Mouse (Mus musculus) gastrocnemius, postnatal 25 days (tissue): ENCODE data around the gene Cetn3. TPM values are rescaled to one million over a fixed set of nuclear protein-coding genes. Genes with fewer than 3 reads are reported as not detected.

Source experiments
- DNase-seq: peaks from one replicate; pipeline ENCODE4 v3.0.0; 2022
- total RNA-seq, 2 experiments: library from RNA; stranded (reverse); gene quantifications; 1 replicate in 1 of 2; 2 replicates in 1 of 2; pipeline ENCODE4 v1.2.3; 2021

The Cetn3 gene
- total RNA-seq, 2 experiments from 2014 or later = 28.8 to 32.8 TPM

- DNase-seq = no peak
Observed at GRCm38 (mm10) chr13:81822750-81823149, 39.9 kb downstream of the Cetn3 start.

DNA sequence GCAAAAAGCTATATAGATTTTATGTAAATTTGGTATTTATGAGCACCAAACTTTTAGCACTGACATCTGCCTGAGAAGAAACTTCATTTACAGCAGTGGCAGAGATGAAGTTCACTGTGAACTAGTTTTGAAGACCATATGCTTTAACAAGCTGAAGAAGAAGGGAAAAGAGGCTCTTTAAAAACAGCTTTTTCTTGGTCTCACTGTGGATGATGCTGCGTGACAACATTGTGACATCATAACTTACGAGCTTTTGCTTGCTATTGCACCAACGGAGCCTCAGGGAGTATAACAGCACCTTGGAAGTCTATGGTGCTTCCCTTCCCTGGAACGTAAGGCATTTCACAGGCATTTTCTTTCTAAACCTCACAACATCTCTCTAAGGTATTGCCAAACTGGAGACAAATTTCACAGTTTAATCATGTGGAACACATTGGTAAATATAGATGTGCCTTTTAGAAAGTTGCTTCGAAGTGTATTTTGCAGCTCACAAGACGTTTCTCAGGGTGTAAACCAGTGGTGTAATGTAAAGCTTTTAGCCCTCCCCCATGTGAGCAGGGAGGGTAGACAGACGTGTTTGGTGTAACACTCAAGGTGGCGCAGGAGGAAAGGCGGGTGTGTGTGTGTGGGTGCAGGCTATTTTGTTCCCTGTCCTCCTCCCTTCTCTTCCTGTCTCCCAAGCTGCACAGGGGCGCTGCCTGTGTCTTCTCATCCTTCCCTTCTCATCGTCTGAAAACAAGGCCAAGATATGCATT lies 41.9 kb downstream of the Cetn3 start:
- no peak for DNase-seq

- no peak for DNase-seq
Observed at GRCm38 (mm10) chr13:81828486-81828885, 45.6 kb downstream of the Cetn3 start.

DNA sequence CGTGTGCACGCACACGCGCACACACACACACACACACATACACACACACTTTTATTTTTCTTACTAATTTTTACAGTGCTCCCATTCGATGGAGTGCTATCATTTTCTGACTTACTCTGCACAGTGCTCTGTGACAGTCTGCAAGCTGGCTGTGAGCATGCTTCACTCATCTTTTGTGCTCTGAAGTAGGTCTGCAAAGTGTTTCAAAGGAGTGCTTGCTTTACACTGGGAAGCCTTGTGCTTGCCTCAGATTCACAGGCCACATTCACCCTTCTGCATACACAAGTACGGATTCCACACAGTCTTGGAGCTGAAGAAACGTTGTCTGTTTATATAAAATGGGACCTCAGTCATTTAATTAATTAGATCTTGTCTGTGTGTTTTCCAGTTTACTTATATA lies 49.0 kb downstream of the Cetn3 start:
- no peak for DNase-seq

DNA sequence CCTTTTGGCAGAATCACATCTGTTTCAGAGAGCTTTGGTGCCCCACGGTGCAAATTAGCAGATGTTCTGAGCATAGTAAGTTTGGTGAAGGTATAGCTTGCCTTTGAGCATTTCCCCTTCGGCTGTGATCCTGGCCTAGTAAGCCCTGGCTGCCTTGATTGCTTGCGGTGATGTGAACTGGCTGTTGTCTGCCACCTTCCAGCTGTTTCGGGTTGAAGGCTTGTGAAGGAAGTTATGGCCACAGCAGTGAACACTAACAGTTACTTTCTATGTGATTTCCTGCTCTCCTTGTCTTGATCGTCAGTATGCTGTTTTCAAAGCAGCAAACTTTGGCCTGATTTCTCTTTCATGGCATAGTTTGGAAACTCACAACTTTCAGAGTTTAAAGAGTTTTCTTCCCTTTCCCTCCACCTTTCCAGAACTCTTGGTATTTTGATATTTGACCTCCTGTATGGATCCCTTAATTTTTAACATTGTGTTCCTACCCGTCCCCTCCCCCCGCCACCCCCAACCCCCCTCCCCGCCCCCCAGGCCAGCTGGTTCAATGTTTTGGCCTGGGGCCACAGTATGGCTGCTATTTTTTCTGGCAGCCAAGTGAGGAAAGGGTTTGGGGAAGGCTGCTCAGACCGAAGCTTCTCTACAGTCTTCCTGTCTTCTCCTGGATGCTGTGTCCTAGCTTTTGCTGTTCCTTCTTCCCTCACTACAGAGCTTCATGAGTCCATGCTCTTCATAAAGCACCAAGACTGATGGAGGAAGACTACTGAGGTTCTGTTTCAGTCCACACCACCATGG lies 53.7 kb downstream of the Cetn3 start:
- no peak for DNase-seq

- no peak for DNase-seq
Observed at GRCm38 (mm10) chr13:81838016-81838415, 55.1 kb downstream of the Cetn3 start.

GRCm38 (mm10) chr13:81838948-81839347 lies 56.1 kb downstream of the Cetn3 start:
- DNase-seq = no peak

GRCm38 (mm10) chr13:81840246-81840645 lies 57.4 kb downstream of the Cetn3 start:
- DNase-seq = no peak

GRCm38 (mm10) chr13:81840646-81841045 lies 57.8 kb downstream of the Cetn3 start:
- no peak for DNase-seq

GRCm38 (mm10) chr13:81842278-81842677 lies 59.4 kb downstream of the Cetn3 start:
- no peak for DNase-seq

Other genes with a start within 250 kb of the Cetn3 start
- gene Adgrv1, start 149.9 kb upstream of the Cetn3 start, total RNA-seq = under 1 TPM in 1 of 2 experiments, not detected in 1; 0.19 TPM
- gene Lysmd3, start 125.4 kb upstream of the Cetn3 start, total RNA-seq = 1 to 10 TPM; 6.1 to 9.8 TPM
- 1 to 10 TPM; 1.4 TPM for gene Polr3g, start 72.1 kb upstream of the Cetn3 start, total RNA-seq
- 1 to 10 TPM; 1.5 to 2.1 TPM for gene Mblac2, start 71.7 kb upstream of the Cetn3 start, total RNA-seq